Mouse (Mus musculus): Measurements from ENCODE around the gene Chrdl2.
"Not testable (repeated sequence)": the region's sequence is repeated elsewhere in the genome, so short reads cannot be mapped to it uniquely, and the experiment has no call there.

Gene Chrdl2

DNA sequence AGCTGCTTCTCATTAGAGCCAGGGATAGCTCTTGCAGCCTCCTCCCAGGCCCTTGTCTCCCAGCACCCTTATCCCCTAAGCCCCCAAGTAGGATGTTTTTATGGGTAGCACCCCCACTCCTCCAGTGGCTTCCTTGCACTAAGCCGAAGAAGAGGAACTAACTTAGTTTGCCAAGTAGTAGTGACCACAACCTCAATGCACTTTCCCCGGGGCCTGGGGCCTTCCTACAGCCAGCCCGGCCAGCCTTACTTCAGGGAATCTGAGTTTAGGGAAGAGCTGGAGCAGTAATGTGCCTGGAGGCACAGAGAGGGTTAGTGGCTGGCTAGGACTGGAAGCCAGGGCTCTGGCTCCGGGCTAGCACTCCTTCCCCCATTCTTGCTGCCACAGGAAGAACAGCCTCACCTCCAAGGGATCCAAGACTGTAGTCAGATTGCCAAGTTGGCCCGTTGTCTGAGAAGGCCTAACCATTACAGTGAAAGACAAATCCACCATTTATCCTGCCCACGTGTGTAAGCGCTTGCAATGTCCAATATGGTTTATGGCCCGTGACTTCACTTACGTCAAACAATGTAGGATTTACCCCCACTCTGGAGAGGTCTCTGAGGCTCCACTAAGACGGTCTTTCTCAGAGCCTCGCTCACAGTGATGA is 29.0 kb downstream of the Chrdl2 start:
- DNase-seq (ENCODE audit: low spot score in 2 of 2): no peak

DNA sequence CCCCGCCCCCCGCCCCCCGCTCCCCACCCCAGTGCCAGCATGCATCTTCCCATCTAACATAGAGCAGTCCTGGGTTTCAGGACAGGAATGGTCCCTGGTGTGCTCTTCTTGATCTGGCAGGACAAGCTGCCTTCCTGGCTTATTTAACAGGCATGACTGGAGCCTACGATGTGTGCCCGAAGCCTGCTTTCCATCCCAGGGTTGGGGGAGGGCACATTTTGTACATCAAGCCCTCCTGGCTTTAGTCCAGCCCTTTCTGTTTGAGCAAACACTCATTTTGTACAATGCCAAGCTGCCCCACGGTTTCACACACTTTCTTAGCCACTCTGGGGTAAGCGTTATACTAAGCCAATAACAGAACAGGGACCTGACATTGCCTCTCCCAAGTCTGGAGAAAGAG is 30.1 kb downstream of the Chrdl2 start:
- DNase-seq (ENCODE audit: low spot score in 2 of 2): no peak

DNA sequence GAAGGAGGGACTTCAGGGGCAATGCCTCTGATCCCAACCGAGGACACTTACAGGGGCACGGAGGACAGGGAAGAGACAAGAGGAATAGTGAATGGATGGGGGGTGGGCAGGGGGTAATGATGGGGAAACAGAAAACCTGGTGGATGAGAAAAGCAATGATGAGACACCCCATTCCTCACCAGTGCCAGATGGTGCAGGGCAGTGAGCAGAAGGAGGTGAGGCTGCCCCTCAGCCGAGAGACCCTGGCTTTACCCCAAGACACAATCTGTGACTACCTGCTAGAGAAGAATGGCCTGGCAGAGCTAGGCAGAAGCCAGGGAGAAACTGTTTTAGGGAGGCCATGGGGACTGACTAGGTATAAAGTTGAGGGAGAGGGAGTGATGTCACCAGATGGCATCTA is 30.5 kb downstream of the Chrdl2 start:
- DNase-seq (ENCODE audit: low spot score in 2 of 2): no peak

DNA sequence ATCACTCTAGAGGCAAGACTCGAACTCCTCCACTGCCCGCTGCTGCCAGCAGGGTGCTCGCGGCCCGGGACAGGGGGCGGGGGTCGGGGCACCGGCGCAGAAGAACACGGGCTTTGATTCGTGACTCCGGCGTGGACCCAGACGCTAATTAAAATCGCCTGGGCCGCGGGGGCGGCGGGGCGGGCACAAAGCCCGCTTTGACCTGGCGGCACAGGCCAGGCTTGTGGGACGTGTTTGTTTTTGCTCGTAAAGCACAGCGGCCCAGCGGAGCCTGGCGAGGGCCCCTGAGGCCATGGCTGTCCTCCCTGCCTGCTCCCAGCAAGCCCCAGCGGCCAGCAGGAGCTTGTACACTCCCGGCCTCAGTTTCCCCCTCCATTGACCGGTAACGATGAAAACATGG is 36.1 kb downstream of the Chrdl2 start:
- no peak for DNase-seq (ENCODE audit: low spot score in 2 of 2)

DNA sequence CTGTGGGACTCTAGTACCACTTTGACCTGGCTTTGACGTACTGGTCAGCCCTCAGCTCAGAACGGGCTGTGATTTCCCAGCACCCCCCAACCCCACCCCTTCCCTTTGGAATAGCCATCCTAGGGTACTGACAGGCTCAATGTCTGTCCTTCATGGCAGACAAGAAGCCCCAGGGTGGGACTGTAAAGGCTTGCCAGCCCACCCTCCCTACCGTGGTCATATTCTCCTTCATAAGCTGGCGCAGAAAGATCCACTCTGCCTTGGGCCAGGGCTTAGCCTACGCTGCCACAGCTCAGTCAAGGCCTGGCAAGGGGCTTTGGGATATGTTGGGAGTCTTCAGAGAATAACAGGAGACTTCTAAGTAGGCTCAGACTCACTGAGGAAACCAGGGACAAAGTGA is 37.1 kb downstream of the Chrdl2 start:
- no peak for DNase-seq (ENCODE audit: low spot score in 2 of 2)

DNA sequence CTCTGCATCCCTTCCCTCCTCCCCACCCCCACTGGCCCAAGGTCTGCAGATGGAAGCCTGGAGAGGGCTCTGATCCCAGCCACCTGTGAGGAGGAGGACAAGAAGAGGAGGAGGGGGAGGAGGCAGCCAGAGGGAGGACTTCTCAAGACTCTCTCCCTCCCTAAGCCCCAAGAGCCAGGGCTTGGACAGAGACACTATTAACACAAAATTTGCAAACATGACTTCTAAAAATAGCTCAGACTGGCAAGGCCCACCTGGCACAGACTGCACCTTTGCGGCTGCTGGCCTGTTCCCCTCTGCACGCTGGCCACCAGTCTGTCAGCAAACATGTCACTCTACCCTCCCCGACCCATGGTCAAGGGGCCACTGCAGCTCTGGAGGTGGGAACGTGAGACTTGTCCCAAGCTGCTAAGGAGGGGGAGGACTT is 37.6 kb downstream of the Chrdl2 start:
- DNase-seq (ENCODE audit: low spot score in 2 of 2): no peak

DNA sequence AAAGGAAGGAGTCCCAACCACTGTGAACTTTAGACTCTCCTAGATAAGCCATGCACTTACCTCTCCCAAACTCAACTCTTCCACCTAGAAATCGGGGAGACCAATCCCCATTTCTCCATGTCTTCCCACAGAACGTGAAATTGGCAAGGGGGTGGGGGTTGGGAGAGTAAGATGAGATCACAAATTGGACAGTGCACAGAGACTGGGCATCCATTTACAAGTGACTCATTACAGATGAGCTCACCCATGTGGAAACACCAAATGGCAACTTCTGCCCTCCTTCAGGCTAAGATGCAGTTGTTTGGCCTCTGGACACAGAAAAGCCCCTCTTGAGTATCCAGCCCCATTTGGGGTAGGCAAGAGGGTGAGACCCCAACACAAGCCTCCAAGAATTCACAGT is 40.5 kb downstream of the Chrdl2 start:
- no peak for DNase-seq (ENCODE audit: low spot score in 2 of 2)

DNA sequence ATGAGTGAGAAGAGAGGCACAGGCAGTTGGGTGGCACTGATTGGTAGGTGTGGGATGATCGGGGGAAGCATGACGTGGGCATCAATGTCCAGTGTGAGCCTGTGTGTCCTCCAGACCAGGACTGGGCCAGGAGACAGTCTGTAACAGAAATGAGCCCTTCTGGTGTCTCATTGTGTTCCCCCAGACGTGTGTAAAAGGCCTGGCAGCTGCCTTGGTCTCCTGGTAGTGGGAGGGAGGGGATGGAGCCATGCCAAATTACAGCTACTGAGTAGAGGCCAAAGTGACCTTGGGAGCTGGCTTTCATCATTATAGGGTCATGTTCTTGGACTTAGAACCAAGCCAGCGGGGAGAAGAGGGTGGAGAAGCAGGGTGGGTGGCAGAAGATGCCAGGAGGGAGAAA is 45.9 kb downstream of the Chrdl2 start:
- DNase-seq (ENCODE audit: low spot score in 2 of 2): no peak

DNA sequence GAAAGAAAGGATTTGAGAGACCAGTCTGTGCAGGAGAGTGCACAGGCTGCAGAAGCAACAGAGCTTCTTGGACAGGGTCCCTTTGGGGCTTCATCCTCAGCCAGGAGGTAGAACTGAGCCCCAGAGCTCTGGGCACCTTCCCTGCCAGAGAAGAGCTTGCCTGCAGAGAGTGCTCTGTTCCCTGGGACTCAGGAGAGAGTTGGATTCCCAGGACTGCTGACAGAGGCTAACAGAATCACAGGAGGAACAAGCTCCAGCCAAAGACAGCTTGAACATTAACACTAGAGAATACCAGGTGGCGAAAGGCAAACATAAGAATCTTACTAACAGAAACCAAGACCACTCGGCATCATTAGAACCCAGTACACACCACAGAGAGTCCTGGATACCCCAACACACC is 47.0 kb downstream of the Chrdl2 start:
- DNase-seq (ENCODE audit: low spot score in 2 of 2): not testable (repeated sequence)

DNA sequence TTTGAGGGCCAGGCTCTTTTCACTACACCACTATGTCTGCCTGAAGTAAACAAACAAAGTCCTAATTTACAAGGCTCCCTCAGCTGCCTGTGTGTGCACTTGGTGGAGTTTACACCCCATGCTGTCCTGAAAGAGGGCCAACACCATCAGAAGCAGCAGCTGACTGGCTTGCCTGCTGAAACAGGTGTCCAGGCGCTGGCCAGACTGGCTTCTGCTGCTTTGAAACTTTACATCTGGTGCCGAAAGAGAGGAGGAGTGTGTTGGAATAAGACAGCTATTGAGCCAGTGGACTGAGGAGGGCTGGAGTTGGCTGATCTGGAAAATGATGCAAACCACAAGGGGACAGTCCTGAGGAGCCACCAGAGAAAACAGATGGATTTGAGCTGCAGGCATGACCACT is 68.0 kb downstream of the Chrdl2 start:
- no peak for DNase-seq (ENCODE audit: low spot score in 2 of 2)

DNA sequence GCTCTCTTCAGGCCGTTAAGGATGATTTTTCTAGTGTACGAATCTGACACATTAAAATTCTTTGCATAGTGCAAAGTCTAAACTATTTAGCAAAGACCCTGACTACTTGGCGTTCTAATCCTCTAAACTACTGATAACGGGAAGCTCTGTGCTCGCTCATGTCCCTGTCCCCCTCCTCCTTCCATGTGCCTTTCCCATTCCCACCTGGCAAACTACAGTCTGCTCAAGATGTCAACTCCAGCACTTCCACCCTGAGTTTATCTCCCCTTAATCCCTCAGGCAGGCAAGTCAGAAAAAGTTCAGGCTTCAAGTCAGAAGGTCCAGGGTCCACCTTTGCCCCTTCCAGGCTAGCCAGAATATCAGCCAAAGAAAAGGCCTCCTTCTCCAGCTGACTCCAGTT is 70.3 kb downstream of the Chrdl2 start:
- DNase-seq (ENCODE audit: low spot score in 2 of 2): no peak

DNA sequence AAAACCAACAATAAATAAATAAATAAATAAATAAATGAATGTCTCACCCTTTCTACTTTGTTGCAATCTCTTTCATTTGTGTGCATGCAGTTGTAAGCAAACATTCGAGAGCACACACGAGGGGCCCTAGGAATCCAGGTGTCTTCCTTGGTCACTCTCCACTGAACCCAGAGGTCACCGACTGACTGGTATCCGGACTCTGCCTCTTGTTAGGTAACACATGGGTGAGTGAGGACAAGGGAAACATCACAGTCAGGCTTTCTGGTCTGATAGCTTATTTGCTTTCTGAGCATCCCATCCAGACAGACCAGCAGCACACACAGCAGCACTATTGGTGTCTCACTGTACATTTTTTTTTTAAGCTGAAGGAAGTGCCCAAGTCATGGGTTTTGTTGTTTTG is 71.1 kb downstream of the Chrdl2 start:
- DNase-seq (ENCODE audit: low spot score in 2 of 2): no peak

DNA sequence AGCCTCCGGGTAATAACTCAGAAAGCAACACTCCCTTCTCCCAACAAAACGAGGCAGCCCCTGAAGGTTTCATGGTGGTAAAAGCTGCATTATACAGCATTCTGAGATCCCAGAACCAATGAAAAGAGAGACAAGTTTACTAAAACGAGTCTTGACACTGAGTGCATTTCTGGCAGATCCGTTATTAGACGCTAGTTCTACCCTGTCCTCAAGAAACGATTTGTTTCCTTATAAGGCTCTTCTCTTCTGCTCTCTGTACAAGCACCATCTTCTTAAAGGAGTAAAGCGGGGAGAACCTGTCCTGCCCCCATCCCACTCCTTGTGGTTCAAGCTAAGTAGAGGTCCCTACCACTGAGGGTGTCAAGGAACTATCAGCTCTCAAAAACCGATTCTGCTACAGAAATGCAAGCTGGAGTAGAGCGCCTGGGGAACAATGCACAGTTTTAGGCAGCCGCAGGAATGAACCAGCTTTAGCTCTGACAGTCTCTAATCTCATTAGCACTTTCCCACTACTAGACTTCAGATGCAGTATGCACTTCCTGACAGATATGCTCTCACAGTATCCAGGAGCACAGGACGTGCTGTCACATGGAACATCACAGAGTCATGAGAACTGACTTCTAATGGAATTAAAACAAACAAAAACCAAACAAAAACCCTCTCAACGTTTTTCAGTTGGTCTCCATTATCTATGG is 74.3 kb downstream of the Chrdl2 start:
- DNase-seq (ENCODE audit: low spot score in 2 of 2): no peak

DNA sequence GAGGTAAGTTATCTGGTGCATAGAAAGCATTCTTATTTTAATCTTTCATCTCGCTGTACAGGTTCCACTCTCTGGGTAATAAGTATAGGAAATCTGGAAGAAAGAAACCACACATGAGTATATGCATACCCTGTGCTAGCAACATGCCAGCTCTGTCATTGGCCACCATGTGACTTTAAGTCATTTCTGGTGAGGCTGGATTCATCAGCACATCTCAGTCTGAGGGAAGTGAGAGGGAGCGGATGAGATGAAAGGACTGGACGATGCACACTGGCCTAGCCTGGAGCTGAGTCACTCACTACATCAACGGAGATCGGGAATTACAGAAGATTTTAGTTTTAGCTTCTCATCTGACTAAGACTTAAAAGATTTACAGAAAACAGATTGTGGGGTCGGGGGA is 76.9 kb downstream of the Chrdl2 start:
- no peak for DNase-seq (ENCODE audit: low spot score in 2 of 2)

DNA sequence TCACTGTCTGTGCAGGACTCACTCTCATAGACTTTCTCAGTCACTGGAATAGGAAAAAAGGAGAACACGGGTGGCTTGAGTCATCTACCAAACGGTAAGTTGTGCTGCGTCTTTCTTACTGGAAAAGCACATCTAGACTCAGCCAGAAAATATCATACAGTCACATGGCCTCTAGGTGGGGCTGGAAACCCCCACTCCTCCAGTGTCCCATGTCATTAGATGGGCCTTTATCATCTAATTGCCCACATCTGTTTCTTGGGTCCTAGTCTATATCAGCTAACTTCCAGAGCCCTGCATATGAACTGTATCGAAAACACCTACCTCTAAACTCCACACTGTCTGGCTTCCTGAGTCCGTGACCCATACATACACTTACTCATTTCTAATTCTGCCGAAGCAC is 77.8 kb downstream of the Chrdl2 start:
- no peak for DNase-seq (ENCODE audit: low spot score in 2 of 2)
